Mouse (Mus musculus): ENCODE measurements around the gene Dot1l.
"Not testable (repeated sequence)": the region's sequence is repeated elsewhere in the genome, so short reads cannot be mapped to it uniquely, and the experiment has no call there.

The Dot1l gene

GRCm38 (mm10) chr10:80808985-80809632 is 54.1 kb downstream of the Dot1l start:
- DNase-seq (ENCODE audit: low read depth), result no peak

GRCm38 (mm10) chr10:80810084-80810483 is 55.1 kb downstream of the Dot1l start:
- DNase-seq (ENCODE audit: low read depth), result no peak

- DNase-seq (ENCODE audit: low read depth), result no peak
These were observed 57.5 kb downstream of the Dot1l start for GRCm38 (mm10) chr10:80812391-80813041.

- DNase-seq (ENCODE audit: low read depth), result no peak
These were observed 58.4 kb downstream of the Dot1l start, which contains the start of gene Jsrp1 for GRCm38 (mm10) chr10:80813366-80813765. Gene Jsrp1, minus strand, starts transcription at chr10:80813498.

- DNase-seq (ENCODE audit: low read depth), result no peak
These were observed 59.8 kb downstream of the Dot1l start for GRCm38 (mm10) chr10:80814800-80815199.

- not testable (repeated sequence) for DNase-seq (ENCODE audit: low read depth)
These were observed 61.3 kb downstream of the Dot1l start for GRCm38 (mm10) chr10:80816303-80816702.

- no peak for DNase-seq (ENCODE audit: low read depth)
These were observed 62.2 kb downstream of the Dot1l start for GRCm38 (mm10) chr10:80817164-80817563.

- DNase-seq (ENCODE audit: low read depth), result not testable (repeated sequence)
These were observed 62.9 kb downstream of the Dot1l start for GRCm38 (mm10) chr10:80817955-80818354.

GRCm38 (mm10) chr10:80818599-80819281 is 63.7 kb downstream of the Dot1l start:
- DNase-seq (ENCODE audit: low read depth), result no peak

- DNase-seq (ENCODE audit: low read depth), result no peak
These were observed 64.4 kb downstream of the Dot1l start for GRCm38 (mm10) chr10:80819406-80819805.

GRCm38 (mm10) chr10:80821991-80822390 is 67.0 kb downstream of the Dot1l start:
- DNase-seq (ENCODE audit: low read depth), result no peak

- DNase-seq (ENCODE audit: low read depth), result no peak
These were observed 67.5 kb downstream of the Dot1l start for GRCm38 (mm10) chr10:80822528-80822927.

GRCm38 (mm10) chr10:80823316-80823715 is 68.3 kb downstream of the Dot1l start:
- DNase-seq (ENCODE audit: low read depth), result no peak

GRCm38 (mm10) chr10:80823847-80824643 is 69.0 kb downstream of the Dot1l start:
- DNase-seq (ENCODE audit: low read depth), result no peak

- DNase-seq (ENCODE audit: low read depth), result no peak
These were observed 69.8 kb downstream of the Dot1l start for GRCm38 (mm10) chr10:80824827-80825226.

- peak; percentile 99 for DNase-seq (ENCODE audit: low read depth)
These were observed 71.4 kb downstream of the Dot1l start, which contains the start of gene Oaz1 for GRCm38 (mm10) chr10:80826151-80827062. Gene Oaz1, plus strand, starts transcription at chr10:80826656.

GRCm38 (mm10) chr10:80827063-80827869 is 72.3 kb downstream of the Dot1l start:
- DNase-seq (ENCODE audit: low read depth), result no peak

- DNase-seq (ENCODE audit: low read depth), result no peak
These were observed 72.9 kb downstream of the Dot1l start for GRCm38 (mm10) chr10:80827870-80828420.

GRCm38 (mm10) chr10:80828587-80828986 is 73.6 kb downstream of the Dot1l start:
- DNase-seq (ENCODE audit: low read depth), result not testable (repeated sequence)

Data from c-Kit-positive CD71-negative TER-119-negative erythroid progenitor cells, embryonic 14.5 days (primary cell).